Mouse (Mus musculus) spleen, postnatal 36 days (tissue): ENCODE measurements around the gene Kdm4b.

Source experiments
- DNase-seq, 2 experiments: peaks; one replicate each; pipeline ENCODE4 v3.0.0; 2022; ENCODE audit warnings: low spot score in 2 of 2, mixed read lengths in 1 of 2

Kdm4b gene

DNA sequence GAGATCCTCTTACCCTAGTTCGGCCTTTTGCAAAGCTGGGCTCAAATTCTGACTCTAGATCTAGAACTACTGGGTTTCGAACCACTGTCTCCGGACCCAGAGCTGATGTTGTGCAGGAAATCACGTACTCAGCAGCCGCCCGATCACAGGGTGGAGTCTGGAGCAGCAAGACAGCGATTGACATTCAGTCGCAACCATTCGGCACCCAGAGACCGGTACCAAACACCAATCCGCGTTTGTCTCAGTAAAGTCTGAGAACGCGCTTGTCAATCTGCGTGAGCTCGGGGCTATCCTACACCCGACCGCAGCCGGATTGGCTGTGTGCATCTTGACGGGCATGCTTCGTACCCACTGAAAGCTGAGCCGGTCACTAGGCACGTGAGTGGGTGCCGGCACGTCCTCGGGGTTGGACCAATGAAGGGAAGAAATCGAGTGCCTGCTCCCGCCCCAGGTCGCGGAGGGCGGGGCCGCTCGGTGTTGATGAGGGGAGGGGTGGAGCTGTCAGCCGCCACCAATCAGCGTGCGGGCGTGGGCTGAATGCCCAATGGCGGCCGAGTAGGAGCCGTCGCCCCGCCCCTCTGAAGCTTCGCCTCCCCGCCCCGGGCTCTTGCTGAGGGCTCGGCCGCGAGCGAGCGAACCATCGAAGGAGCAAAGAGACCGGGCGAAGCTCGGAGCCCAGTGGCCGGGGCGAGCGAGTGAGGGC is at the start of gene Kdm4b:
Gene Kdm4b (plus strand): TSS at position 613 of the 703 bp plus-strand sequence.
- peak; percentile 99 for DNase-seq

DNA sequence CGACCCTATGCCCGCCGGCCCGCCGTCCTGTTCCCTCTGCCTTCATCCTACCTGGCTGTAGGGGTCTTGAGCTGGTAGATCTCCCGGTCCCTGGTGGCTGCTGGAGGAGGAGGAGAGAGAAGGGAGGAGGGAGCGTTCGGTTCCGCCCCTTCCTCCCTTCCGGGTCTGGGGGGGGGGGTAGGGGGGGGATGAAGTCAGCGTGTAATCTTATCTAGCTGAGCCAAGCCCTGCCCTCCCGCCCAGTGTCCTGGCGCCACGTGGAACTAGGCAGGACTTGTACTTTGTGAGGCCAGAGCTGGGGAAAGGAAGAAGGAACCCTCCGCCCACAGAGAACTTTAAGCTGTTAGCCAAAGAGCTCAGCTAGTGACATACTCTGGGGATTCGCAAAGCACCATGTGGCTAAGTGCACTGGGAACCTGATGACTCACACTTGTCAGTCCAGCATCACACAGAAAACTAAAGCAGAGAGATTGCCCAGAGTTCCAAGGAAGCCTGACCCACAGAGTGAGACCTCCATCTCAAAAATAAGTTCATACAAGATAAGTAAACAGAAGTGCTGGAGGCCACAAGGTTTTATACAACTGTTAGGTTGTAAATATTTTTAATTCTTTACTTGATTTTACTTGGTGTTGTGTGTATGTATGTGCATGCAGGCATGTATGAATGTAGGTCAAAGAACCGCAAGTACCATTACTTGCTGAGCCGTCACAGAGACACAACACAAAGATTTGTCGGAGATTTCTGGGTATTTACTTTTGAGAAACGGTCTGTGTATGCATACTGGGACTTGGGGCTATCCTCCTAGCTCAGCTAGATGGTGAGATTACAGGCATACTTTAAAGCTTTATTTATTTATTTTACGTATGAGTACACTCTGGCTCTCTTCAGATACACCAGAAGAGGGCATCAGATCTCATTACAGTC is 49.0 kb upstream of the Kdm4b start, which contains the start of gene Ticam1:
Gene Ticam1 (minus strand): TSS at position 144 of the 924 bp plus-strand sequence.
- peak; percentile 91 to 92 for DNase-seq

DNA sequence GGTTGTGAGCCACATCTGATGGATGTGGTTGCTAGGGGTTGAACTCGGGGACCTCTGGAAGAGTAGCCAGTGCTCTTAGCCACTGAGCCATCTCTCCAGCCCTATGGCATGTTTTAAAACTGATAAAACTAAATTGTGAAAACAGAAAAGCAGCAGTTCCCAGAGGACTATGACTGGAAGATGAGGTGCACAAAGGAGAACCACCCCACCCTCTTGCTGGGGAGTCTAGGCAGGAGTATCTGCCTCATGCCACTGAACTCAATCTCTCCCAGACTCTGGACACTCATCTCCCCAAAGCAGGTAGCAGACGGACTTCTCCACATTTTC is 48.3 kb upstream of the Kdm4b start:
- DNase-seq: no peak

DNA sequence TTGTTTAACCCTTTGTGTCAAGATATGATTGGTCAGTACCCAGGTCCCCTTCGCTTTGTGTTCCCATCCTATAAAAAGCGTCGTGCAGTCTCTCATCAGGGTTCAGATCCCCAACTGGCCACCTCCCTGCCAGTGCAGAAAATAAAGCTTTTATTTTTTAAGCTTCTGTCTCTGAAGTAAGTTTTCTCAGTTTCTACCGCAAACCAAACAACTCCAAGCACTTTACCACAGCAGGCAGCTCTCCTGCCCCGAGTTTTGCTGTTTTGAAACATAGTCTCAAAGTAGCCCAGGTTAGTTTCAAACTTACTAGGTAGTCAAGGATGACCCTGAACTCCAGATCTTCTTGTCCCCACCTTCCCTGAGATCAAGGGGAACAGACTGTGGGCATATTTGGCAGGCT is 47.5 kb upstream of the Kdm4b start:
- DNase-seq: no peak

DNA sequence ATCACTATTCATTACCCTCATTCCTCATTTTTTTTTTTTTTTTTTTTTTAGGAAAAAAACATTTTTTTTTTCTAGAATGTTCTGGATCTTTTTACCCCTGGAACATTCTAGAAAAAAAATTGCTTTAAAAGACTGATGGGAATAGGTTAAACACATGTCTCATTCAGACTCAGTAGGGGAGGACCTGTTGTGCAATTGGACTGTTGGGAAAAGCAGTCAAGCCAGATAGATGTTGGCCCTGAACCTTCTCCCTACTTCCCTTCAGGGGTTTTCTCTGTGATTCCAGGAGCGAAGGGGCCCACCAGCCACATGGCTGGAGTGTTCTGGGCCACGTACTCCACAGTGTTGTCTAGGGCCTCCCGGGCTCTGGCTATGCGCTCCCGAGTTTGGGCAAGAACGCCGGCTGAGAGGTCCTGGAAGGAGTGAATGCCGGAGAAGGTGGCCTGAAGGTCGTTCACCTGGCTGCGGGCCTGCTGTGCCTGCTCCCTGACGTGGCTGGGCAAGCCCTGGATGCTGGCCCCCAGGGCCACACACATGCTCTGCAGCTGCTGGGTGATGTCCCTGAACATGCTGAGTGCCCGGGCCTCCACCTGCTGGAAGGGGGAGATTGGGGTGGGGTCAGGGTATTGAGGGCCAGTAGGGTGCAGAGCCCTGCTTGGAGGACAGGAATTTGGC is 46.2 kb upstream of the Kdm4b start:
- DNase-seq: no peak

DNA sequence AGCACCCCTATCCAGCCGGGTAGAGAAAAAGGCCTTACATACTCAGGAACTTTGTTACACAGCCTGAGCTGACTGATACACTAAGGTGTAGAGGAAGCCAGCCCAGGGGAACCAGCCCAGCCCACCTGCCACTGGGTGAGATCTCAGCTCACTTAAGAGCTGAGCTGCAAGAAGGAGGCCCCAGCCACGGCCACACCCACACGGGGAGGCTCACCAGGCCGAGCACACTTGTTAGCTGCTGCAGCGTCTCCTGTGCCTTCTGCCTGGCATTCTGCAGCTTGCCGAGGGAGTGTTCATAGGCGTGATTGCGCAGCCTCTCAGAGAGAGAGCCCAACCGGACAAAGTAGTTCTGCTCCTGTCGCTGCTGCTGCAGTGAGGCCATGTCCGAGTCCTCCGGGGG is 44.7 kb upstream of the Kdm4b start:
- no peak for DNase-seq

DNA sequence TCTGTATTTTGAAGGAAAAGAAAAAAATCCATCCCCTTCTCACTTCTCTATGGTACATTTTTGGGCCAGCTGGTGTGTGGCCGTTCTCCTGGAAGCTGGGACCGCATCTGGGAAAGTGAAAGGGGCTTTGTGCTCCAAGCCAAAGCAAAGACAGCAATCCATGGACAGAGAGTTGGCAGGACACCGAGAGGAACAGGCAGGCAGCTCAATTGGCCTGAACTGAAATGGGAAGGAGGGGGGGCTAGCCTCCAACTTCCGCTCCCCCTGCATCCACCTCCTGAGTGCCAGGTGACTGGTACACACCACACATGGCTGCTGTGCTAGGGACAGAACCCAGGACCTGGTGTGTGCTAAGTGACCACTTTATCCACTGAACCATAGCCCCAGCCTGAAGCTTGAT is 43.1 kb upstream of the Kdm4b start:
- DNase-seq: no peak

DNA sequence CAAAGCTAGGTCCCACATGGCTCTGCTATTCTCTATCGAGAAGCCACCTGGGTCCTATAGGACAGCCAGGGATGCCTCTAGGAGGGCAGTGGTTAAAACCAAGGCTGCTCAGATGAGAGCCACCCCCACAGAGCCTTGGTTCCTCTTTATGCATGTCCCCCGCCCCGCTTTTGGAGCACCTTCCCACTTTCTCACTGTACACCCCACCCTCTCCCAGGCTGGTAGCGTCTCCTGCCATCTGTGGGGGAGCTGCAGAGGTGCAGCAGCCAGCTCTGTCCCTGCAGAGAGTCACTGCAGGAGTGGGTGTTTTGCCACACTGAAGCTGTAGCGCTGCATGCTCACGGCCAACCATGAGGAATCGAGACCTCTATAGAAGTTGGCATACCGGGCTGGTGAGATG is 42.5 kb upstream of the Kdm4b start:
- no peak for DNase-seq

DNA sequence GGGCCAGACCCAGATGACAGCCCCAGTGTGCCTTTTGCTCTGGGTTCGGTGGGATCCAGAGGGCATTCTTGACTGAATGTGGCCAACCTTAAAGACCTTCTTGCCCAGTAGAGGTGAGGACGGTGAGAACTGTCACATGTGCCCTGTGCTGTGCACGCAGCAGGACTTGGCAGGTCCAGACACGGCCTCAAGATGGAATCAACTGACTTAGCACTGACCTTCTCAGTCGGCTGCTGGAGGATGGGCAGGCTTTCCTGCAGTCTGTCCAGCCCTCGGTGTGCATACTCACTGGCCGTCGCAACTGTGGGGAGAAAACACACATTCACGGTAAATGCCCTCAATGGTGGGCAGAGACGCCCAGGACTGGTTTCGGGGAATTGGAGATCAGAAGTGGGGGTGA is 39.9 kb upstream of the Kdm4b start:
- no peak for DNase-seq

DNA sequence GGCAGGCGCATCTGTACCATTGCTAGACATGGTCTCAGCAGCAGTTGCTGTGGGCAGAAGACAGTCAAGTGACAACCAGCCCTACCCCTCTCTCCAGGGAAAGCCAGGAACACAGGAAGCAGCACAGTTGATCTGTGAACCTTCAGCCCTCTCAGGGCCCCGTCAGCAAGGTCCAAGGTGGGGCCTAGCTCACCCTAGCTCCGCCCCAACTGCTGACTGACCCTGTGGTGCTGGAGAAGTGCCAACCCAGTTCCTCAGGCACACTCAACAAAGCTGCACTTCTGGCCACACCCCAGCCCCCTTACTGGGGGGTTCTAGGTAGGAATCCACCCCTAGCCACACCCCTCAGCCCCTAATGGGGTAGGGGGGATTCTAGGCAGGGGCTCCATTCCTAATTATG is 38.0 kb upstream of the Kdm4b start:
- no peak for DNase-seq

DNA sequence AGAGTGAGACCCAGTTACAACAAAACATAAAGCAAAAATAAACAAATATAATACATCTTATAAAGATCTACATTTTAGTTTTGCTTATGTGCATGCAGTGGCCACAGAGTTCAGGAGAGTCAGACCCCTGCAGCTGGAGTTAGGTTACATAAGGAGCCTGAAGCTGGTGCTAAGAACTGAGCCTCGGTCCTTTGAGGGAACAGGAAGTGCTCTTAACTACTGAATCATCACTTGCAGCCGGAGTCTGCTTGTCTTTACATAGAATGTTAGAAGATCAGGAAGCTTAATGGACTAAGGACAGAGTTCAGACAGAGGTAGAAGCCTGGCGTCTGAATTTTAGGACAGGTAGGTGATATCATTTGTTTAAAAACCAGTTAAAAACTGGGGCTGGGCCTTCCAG is 37.0 kb upstream of the Kdm4b start:
- DNase-seq: no peak

DNA sequence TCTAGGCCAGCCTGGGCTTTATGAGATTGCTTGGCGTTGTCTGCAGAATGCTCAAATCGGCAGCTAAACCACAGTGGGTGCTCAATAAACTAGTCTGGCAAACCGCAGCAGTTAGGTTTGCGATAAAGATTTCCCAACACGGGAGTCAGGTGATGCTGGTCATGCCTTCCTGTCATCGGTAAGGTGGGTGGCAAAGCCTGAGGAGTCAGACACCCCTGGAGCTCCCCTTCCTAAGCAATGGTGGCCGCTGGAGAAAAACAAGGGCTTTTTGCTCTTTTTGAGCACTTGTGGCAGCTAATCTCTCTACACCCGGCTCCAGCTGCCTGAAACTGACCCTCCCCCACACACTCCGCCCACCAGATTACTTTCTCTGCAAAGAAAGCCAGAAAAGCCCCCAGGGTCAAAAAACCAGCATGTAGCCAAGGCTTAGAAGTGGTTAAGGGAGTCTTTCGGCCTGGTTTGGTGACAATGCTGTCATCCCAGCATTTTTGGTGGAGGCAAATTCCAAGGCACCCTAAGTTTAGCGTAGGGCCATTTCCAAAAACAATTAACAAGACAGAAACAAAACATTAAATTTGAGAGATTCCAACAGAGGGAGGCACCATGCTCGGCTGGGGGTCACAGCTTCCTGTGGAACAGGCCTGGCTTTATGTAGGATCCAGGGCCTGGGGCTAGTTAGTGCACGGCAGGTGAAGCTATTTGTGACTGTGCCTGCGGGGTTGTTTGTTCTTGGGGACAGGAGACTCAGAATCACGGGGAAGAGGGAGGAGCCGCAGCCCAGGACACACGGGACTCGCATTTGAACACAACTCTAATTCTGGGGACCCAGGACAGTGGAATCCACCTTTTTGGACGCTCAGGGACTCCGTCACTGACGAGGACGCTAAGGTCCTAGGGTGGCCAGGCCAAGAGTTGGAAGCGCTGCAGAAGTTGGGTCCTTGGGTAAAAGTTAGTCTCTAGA is 36.2 kb upstream of the Kdm4b start:
- peak in 1 of 2 experiments; percentile 37 for DNase-seq

DNA sequence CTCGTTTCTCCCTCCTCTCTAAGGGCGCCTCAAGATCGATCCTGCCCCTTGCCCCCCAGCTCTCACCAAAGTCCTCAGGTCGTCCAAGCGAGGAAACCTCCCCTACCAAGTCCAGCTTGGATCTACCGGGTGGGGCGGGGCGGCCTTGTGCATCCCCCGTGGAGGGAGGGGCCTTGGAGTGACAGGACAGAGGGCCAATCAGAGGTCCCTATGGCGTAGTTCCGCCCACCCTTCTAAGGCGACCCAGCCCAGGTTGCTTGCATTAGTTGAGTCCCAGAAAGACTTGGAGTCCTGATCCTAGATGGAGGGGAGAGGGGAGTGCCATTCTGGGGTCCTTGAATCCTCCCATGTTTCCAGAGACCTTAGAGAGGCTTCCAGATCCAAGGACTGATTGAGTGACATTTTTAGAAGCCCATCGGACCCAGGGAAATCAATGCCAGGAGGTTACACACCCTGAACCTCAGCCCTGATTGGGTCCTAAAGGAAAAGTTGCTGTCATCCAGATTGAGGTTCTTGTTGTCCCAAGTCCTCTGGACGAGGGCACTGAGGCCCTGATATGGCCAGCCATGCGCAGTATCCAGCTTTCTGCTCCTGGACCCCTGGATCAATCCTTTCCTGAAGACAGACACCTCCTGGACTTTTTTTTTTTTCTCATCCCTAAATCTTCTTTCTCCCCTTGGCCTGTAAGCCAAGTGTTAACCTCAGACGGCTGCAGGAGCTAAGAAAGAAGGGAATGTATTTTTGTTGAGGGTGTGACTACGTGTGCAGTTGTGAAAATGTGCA is 35.3 kb upstream of the Kdm4b start:
- DNase-seq: peak; percentile 88 to 90

DNA sequence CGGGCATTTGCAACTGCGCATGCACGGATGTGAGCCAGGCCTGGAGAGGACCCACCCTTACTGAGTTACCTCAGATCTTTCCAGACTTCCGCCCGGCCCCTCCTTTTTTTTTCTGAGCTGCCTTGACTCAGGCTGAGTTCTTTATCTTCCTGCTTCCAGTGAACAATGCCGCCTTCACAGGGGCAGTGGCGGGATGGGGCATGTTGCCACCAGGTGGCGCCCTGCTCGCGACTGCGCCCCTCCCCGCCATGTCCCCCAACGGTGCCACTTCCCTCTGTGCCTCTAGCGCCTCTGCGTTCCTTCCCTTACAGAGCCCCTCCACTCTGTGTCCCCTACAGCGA is 34.7 kb upstream of the Kdm4b start:
- DNase-seq: peak; percentile 88 to 92

DNA sequence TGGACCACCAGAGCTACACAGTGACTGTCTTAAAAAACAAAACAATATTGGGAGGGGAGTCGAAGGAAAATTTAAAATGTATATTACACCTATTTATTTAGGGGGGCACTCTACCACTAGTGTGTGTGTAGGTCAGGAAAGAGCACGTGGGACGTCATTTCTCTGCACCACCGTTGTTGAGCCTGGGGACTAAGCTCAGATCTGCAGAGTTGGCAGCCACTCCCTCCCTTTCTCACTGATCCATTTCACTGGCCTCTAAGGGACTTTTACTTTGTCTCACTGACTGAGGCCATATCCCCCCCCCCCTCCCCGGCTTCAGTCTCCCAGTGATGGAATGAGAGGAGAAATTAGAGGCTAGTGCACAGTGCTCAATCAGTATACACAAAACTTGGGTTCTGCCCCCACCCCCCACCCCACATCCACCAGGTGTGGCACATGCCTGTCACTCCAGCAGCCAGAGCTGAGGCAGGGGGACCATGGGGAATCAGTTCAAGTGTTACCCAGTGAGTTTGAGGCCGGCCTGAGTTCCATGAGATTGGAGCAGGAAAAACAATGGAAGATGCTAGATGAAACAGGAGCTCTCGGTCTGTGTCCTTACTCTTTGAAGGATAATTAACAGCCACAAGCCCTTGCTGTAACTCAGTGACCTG is 33.9 kb upstream of the Kdm4b start:
- DNase-seq: no peak

DNA sequence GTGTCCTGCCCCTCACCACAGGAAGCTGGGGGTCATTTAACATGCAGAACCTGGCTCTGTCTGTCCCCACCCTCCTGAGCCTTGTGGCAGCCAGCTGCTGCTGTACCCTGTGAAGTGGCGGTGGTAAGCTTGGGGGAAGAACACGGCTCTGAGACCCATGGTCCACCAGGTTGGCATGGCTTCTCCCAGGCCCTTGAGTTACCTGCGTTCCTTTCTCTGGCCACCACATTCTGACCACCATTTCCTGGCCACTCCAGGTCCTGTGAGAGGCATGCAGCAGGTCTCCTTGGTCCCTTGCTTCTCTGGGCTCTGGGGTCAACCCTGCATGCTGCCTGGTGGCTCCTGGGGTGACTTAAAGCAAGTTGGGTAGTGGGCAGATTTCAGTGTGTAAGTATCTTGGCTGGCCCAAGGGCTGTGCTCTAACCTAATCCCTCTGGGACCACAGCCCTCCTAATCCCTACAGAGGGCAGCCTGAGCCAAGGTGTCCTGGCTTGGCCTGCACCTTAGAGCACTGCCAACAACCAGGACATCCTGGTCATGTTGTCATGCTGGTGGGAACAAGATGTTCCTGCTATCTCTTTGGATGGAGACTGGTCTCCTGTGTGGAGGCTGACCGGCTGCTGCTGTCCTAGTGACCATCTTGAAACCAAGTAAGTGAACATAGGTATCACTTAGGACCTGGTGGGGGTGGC is 33.2 kb upstream of the Kdm4b start, which contains the start of gene Plin3:
Gene Plin3 (minus strand): TSS at position 343 of the 692 bp plus-strand sequence.
- DNase-seq: no peak

DNA sequence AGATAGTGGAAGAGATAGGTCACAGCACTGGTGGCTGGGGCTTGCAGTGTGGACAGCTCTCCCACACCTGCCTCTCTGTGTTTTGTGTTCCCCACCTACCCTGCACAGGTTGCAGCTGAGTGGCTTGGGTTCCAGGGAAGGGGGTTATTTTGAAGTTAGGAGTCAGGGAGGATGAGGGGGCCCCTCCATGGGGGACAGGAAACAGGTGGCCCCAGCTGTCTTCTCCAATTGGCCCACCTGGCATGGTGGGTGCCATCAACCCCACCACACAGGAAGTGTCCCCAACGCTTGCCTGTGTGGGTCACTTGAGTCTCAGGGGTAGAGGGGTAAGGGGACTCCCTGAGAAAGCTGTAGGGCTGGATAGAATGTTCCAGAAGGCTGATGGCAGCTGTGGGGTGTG is 32.6 kb upstream of the Kdm4b start:
- peak in 1 of 2 experiments; percentile 39 for DNase-seq

DNA sequence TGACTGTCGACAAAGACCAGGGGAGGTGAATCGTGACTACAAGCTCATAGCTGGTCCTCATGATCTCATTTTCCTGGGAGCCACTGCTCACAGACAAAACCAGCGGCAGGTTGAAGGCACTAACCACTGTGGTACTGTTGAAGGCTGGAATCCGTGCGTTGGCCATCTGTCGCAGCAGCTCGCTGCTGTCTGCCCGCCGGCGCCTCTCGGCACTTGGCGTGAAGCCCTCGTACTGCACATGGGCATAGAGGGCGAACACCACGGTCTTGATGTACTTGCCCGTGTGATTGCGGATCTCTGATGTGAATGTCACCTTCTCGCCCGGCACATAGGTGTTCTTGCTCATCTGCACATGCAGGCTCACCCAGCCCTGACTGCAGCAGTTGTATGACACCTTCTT is 31.6 kb upstream of the Kdm4b start:
- no peak for DNase-seq

DNA sequence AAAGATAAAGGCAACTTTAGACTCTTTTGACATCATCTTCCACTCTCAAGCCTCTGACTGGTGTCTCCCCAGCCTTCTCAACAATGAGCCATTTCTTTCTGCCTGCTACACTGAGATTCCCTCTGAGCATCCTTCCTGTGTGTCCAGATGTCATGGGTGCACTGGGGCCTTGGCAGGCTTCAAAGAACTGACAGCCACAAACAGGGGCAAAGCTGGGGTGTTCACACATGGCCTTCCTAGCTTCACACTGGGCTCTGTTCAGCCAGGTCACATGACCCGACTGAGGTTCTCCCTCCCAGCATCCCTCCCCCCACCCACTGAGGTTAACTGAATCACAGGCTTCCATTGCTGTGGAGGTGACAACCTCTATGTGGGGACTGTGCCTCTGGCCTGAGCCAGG is 29.7 kb upstream of the Kdm4b start:
- no peak for DNase-seq
